Mouse (Mus musculus): ENCODE data around the gene Zfp467. TPM values are rescaled to one million over a fixed set of nuclear protein-coding genes. Genes with fewer than 3 reads are reported as not detected.

Zfp467 gene
- total and polyA plus RNA-seq, 3 experiments, result 1.4 to 5.9 (median 2.1) TPM

DNA sequence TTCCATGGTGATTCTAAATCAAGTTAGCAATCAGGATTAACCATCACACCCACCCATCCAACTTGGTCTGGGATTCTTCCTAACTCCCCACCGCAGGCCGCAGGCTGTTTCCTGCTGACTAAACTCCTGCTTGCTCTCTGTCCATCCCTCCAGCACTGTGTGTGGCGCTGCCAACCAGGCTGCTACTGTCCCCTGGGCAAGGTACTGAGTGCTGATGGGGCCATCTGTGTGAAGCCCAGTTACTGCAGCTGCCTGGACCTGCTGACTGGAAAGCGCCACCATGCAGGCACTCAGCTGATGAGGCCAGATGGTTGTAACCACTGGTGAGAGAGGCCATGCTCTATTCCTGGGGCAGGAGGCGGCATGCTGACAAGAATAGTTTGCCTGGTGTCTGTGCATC is 36.9 kb upstream of the Zfp467 start:
- dilution Hi-C loops (cut with MboI; ENCODE audit: extremely low pct_ligation_motif_present, extremely low pct_unique_long_range_greater_than_20kb, low sequenced_read_pairs) (no loop called here), in situ Hi-C loops (cut with MboI; ENCODE audit: low pct_ligation_motif_present, low pct_unique_long_range_greater_than_20kb, low sequenced_read_pairs) (no loop called here)
- H3K36me3 ChIP-seq (replicated peaks in 1 of 2; ENCODE audit: control insufficient read depth in 1 of 2, insufficient read depth in 1 of 2, low read length in 1 of 2), result no peaks in the 10 kb centered on the region
- no peak overlapping the region for H3K9ac ChIP-seq (ENCODE audit: insufficient read depth, low read depth)
- H3K4me2 ChIP-seq (ENCODE audit: insufficient read depth, low read depth, poor library complexity, severe bottlenecking), result no peak overlapping the region
- no peaks in the 10 kb centered on the region for H3K9me3 ChIP-seq (replicated peaks; ENCODE audit: low read length)
- peaks cover under 1 to 6% of the 10 kb centered on the region in 2 experiments; a peak in 2 of 4 replicates for H3K4me1 ChIP-seq (ENCODE audit: control insufficient read depth in 1 of 2, insufficient read depth in 2 of 2)
- no peak overlapping the region for H3K27ac ChIP-seq (ENCODE audit: insufficient read depth, low read depth)
- H3K79me2 ChIP-seq (replicated peaks; ENCODE audit: control insufficient read depth, extremely low read depth, insufficient read depth, poor library complexity, severe bottlenecking), result no peaks in the 10 kb centered on the region
- no peak for DNase-seq (ENCODE audit: extremely low read depth)
- H3K4me3 ChIP-seq (replicated peaks in 1 of 3; ENCODE audit: low read depth in 2 of 3, low read length in 2 of 3, poor library complexity in 1 of 3), result no peak overlapping the region
- TF ChIP-seq NELFE (IDR thresholded peaks at IDR 0.05; ENCODE audit: low read depth, low read length) (no peak), USF2 (conservative IDR thresholded peaks at IDR 0.05; ENCODE audit: low read depth, low read length) (no peak), GABPA (IDR thresholded peaks at IDR 0.05; ENCODE audit: insufficient replicate concordance, low read depth, low read length) (no peak), JUND (conservative IDR thresholded peaks at IDR 0.05; ENCODE audit: low read depth, low read length) (no peak), POLR2AphosphoS2 (IDR thresholded peaks at IDR 0.05; ENCODE audit: low read depth, low read length) (no peak)
- peaks cover 58% of the 10 kb centered on the region for H3K27me3 ChIP-seq (replicated peaks)

DNA sequence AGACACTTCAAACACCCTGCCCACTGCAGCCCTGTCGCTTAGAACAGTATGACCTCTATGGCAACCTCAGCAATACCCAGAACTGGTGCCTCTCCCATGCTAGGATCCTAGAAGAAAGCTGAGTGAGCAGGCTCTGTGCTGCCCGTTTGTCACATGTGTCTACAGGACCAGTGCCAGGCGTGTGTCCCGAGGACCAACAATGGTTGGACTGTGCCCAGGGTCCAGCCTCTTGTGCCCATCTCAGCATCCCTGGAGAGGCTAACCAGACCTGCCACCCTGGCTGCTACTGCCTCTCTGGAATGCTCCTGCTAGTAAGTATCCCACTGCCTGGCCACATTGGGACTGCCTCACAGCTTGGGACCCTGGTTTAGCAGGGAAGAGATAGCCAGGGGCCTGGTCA is 32.8 kb upstream of the Zfp467 start:
- Histone ChIP-seq H3K27me3 (replicated peaks) (peaks cover 70% of the 10 kb centered on the region), H3K27ac (ENCODE audit: insufficient read depth, low read depth) (no peak overlapping the region), H3K79me2 (replicated peaks; ENCODE audit: control insufficient read depth, extremely low read depth, insufficient read depth, poor library complexity, severe bottlenecking) (no peaks in the 10 kb centered on the region), H3K4me2 (ENCODE audit: insufficient read depth, low read depth, poor library complexity, severe bottlenecking) (no peak overlapping the region), H3K9ac (ENCODE audit: insufficient read depth, low read depth) (no peak overlapping the region), H3K36me3 (replicated peaks in 1 of 2; ENCODE audit: control insufficient read depth in 1 of 2, insufficient read depth in 1 of 2, low read length in 1 of 2) (no peaks in the 10 kb centered on the region), H3K9me3 (replicated peaks; ENCODE audit: low read length) (no peaks in the 10 kb centered on the region), H3K4me1 (ENCODE audit: control insufficient read depth in 1 of 2, insufficient read depth in 2 of 2) (peaks cover 5 to 9% of the 10 kb centered on the region in 2 experiments; a peak in 2 of 4 replicates), H3K4me3 (replicated peaks in 1 of 3; ENCODE audit: low read depth in 2 of 3, low read length in 2 of 3, poor library complexity in 1 of 3) (no peak overlapping the region)
- in situ Hi-C loops (cut with MboI; ENCODE audit: low pct_ligation_motif_present, low pct_unique_long_range_greater_than_20kb, low sequenced_read_pairs), result no loop called here
- dilution Hi-C loops (cut with MboI; ENCODE audit: extremely low pct_ligation_motif_present, extremely low pct_unique_long_range_greater_than_20kb, low sequenced_read_pairs), result no loop called here
- no peak for DNase-seq (ENCODE audit: extremely low read depth)
- no peak for TF ChIP-seq IRF4 (IDR thresholded peaks at IDR 0.05; ENCODE audit: low read depth, low read length)
- no peak for TF ChIP-seq MEF2A (IDR thresholded peaks at IDR 0.05; ENCODE audit: borderline replicate concordance, low read depth, low read length)
- TF ChIP-seq CTCF (conservative IDR thresholded peaks at IDR 0.05 in 1 of 2, IDR thresholded peaks at IDR 0.05 in 1 of 2; ENCODE audit: low read depth in 2 of 2, low read length in 2 of 2), result no peak
- TF ChIP-seq SIN3A (IDR thresholded peaks at IDR 0.05; ENCODE audit: low read length), result no peak
- no peak for TF ChIP-seq ETS1 (conservative IDR thresholded peaks at IDR 0.05; ENCODE audit: low read depth, low read length)
- TF ChIP-seq USF1 (IDR thresholded peaks at IDR 0.05; ENCODE audit: low read depth, low read length), result no peak
- no peak for TF ChIP-seq TBP (conservative IDR thresholded peaks at IDR 0.05; ENCODE audit: low read depth, low read length)
- no peak for TF ChIP-seq ZC3H11A (IDR thresholded peaks at IDR 0.05; ENCODE audit: low read depth, low read length)
- TF ChIP-seq JUN (IDR thresholded peaks at IDR 0.05; ENCODE audit: insufficient read depth, low read depth, low read length), result no peak
- no peak for TF ChIP-seq KAT2A (IDR thresholded peaks at IDR 0.05; ENCODE audit: insufficient replicate concordance, low read length)
- TF ChIP-seq MYC (IDR thresholded peaks at IDR 0.05; ENCODE audit: low read depth, low read length), result no peak
- TF ChIP-seq ZNF384 (IDR thresholded peaks at IDR 0.05; ENCODE audit: low read depth, low read length), result no peak
- TF ChIP-seq POLR2AphosphoS2 (IDR thresholded peaks at IDR 0.05; ENCODE audit: low read depth, low read length), result no peak
- TF ChIP-seq MXI1 (IDR thresholded peaks at IDR 0.05; ENCODE audit: low read depth, low read length), result no peak
- no peak for TF ChIP-seq TCF12 (IDR thresholded peaks at IDR 0.05; ENCODE audit: low read depth, low read length)
- TF ChIP-seq E2F4 (IDR thresholded peaks at IDR 0.05; ENCODE audit: insufficient replicate concordance, low read depth, low read length), result no peak
- no peak for TF ChIP-seq UBTF (IDR thresholded peaks at IDR 0.05; ENCODE audit: low read depth, low read length)
- no peak for TF ChIP-seq SMC3 (IDR thresholded peaks at IDR 0.05; ENCODE audit: low read depth, low read length)
- TF ChIP-seq CHD1 (IDR thresholded peaks at IDR 0.05; ENCODE audit: low read depth, low read length), result no peak
- TF ChIP-seq HCFC1 (IDR thresholded peaks at IDR 0.05; ENCODE audit: low read depth, low read length), result no peak

Measured in CH12.LX (cell line).